In the genomic region with DNA sequence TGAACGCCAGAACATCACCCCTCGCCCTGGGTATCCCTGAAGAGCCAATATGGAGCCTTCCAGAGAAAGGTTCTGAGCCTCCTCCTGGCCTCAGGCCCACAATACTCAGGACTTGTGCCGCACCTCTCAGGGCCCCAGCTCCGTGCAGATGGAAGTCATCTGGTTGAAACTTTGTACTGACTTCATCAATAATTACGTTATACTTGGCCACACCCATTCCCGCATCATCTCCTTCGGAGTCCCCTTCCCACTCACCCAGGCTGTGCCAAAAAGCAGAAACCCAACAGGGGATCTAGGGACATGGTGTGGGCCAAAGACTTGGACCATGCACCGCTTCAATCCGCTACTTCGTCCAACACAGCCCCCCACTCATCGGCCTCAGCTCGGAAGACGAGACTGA, we compare ENCODE assay signal across 14 mouse cellular contexts. TPM values are rescaled to one million over a fixed set of nuclear protein-coding genes. Genes with fewer than 3 reads are reported as not detected.
DNase-seq lines count a peak whose midpoint lies in the region; ATAC-seq and TF ChIP-seq lines count a peak whose summit lies in the region.
"Had no signal": no experiment of that assay in that cellular context is flagged by ENCODE, and none has a peak within 500 bp of the region (broad histone marks: within the 10 kb centered on the region; RNA-seq: fewer than 3 reads in every experiment).

No protein-coding gene starts in this region.

- peak; percentile 44 for DNase-seq in gastrocnemius, adult 2 months
- DNase-seq in gastrocnemius, postnatal 36 days, result no peak
- DNase-seq in urinary bladder, postnatal 14 days (ENCODE audit: low spot score), result peak; percentile 33
- no peak for DNase-seq in urinary bladder, adult 18-20 months (ENCODE audit: low spot score in 2 of 2)
- DNase-seq in thymus, adult 2 months, result no peak
- DNase-seq in adrenal gland, postnatal 4 days (ENCODE audit: low spot score in 2 of 2), result no peak
- DNase-seq: cerebellum, postnatal 10 days had no signal

- no peak overlapping the region for H3K4me2 ChIP-seq in limb, embryonic 12.5 days
- H3K4me2 ChIP-seq: heart, embryonic 12.5 days; liver, embryonic 12.5 days; midbrain, embryonic 11.5 days had no signal

- no peak overlapping the region for H3K9ac ChIP-seq in limb, embryonic 12.5 days (replicated peaks)
- H3K9ac ChIP-seq: liver, embryonic 12.5 days had no signal

- H3K27me3 ChIP-seq in limb, embryonic 12.5 days, result no peaks in the 10 kb centered on the region
- H3K27me3 ChIP-seq in thymus, adult 2 months (ENCODE audit: control insufficient read depth, insufficient read depth, low read length), result no peaks in the 10 kb centered on the region
- H3K27me3 ChIP-seq: heart, embryonic 12.5 days had no signal

- H3K4me1 ChIP-seq in limb, embryonic 12.5 days (replicated peaks), result peaks cover 44% of the 10 kb centered on the region
- peaks cover 15% of the 10 kb centered on the region for H3K4me1 ChIP-seq in thymus, adult 2 months (replicated peaks; ENCODE audit: control insufficient read depth, insufficient read depth, low read length)

- intact Hi-C loops in gastrocnemius, adult 2 months (cut with DNase I), result no loop called here
- intact Hi-C loops in gastrocnemius, postnatal 36 days (cut with DNase I), result no loop called here

- H3K36me3 ChIP-seq in limb, embryonic 12.5 days, result no peaks in the 10 kb centered on the region
- no peaks in the 10 kb centered on the region for H3K36me3 ChIP-seq in thymus, adult 2 months (ENCODE audit: control insufficient read depth, insufficient read depth, low read length)
- H3K36me3 ChIP-seq: heart, embryonic 12.5 days; liver, embryonic 12.5 days had no signal

- H3K4me3 ChIP-seq in gastrocnemius, adult 2 months, result no peak overlapping the region
- H3K4me3 ChIP-seq in limb, embryonic 12.5 days (replicated peaks), result no peak overlapping the region
- no peak overlapping the region for H3K4me3 ChIP-seq in thymus, adult 2 months (ENCODE audit: control insufficient read depth, insufficient read depth, low read length)
- H3K4me3 ChIP-seq: erythroblast, embryonic 14.5 days; heart, embryonic 12.5 days; liver, embryonic 12.5 days had no signal

- TF ChIP-seq CTCF in gastrocnemius, adult 2 months (IDR thresholded peaks at IDR 0.05), result no peak
- TF ChIP-seq CTCF in thymus, adult 2 months (IDR thresholded peaks at IDR 0.05; ENCODE audit: borderline replicate concordance, control insufficient read depth, extremely low read depth, insufficient read depth, low read length, poor library complexity), result no peak

- TF ChIP-seq POLR2A in thymus, adult 2 months (IDR thresholded peaks at IDR 0.05; ENCODE audit: control insufficient read depth, extremely low read depth, insufficient read depth, low read length, poor library complexity), result no peak

- peaks cover 7% of the 10 kb centered on the region; the same call in 1 of the 2 replicates for H3K9me3 ChIP-seq in limb, embryonic 12.5 days

- H3K27ac ChIP-seq in gastrocnemius, adult 2 months, result peak overlapping the region; percentile 63
- H3K27ac ChIP-seq in limb, embryonic 12.5 days, result peak overlapping the region; percentile 94
- H3K27ac ChIP-seq in thymus, adult 2 months (ENCODE audit: control insufficient read depth, insufficient read depth, low read length), result no peak overlapping the region
- H3K27ac ChIP-seq: liver, embryonic 12.5 days had no signal

- WGBS in limb, embryonic 12.5 days, result 89% methylated on average over 13 of the region's 13 CpGs
- 97% methylated on average over 13 of the region's 13 CpGs for WGBS in thymus, adult 2 months

- no peak for ATAC-seq in limb, embryonic 12.5 days (ENCODE audit: insufficient number of reproducible peaks, insufficient read depth, low FRiP score, low TSS enrichment, low read depth)
- no peak for ATAC-seq in CD4-positive, CD25-positive, alpha-beta regulatory T cell, adult 4 months
- ATAC-seq: activated CD4-positive, CD25-positive, alpha-beta regulatory T cell, adult 4 months; liver, embryonic 12.5 days had no signal

RNA-seq across cellular contexts. Expression of gene Atp23, which starts 33.4 kb away (rescaled TPM):
- total RNA-seq in gastrocnemius, adult 2 months (2021), result 1 to 10 TPM; 1.6 to 2.2 TPM
- 1 to 10 TPM; 1.3 to 1.7 TPM for total RNA-seq in gastrocnemius, postnatal 36 days (2021)
- polyA plus RNA-seq in limb, embryonic 12.5 days (2016; fragmentation: Nextera tagmentation; extraction: Ambion mirVana), result 22.9 TPM in 2 replicates
- 9.6 and 12.1 TPM in 2 replicates for polyA plus RNA-seq in thymus, adult 2 months (2012; rRNA removed)
- polyA plus RNA-seq in CD4-positive, CD25-positive, alpha-beta regulatory T cell, adult 4 months (2017; shearing (Covaris generic)), result 1 to 10 TPM; 2.7 to 6.1 TPM
- total RNA-seq in adrenal gland, postnatal 4 days (2021), result 10 to 100 TPM; 11.1 to 11.6 TPM

RNA-seq across cellular contexts. Expression of gene Ctdsp2, which starts 44.0 kb away (rescaled TPM):
- total RNA-seq in gastrocnemius, adult 2 months (2021), result 10 to 100 TPM; 94.0 to 99.2 TPM
- 100 to 1,000 TPM in 1 of 2 experiments, 10 to 100 TPM in 1; 83.2 to 103 TPM for total RNA-seq in gastrocnemius, postnatal 36 days (2021)
- 74.6 and 89.2 TPM in 2 replicates for polyA plus RNA-seq in limb, embryonic 12.5 days (2016; fragmentation: Nextera tagmentation; extraction: Ambion mirVana)
- 179 and 182 TPM in 2 replicates for polyA plus RNA-seq in thymus, adult 2 months (2012; rRNA removed)
- polyA plus RNA-seq in CD4-positive, CD25-positive, alpha-beta regulatory T cell, adult 4 months (2017; shearing (Covaris generic)), result 10 to 100 TPM; 35.4 to 37.8 TPM
- 100 to 1,000 TPM; 244 to 246 TPM for total RNA-seq in adrenal gland, postnatal 4 days (2021)

Comparison
In these comparisons a context has a peak if more than half of its experiments do, and no peak if none do; other contexts are left out.
1. DNase-seq: peak in gastrocnemius, adult 2 months (single experiment) and urinary bladder, postnatal 14 days (single experiment); none in gastrocnemius, postnatal 36 days (0 of 2), urinary bladder, adult 18-20 months (0 of 2), thymus, adult 2 months (single experiment) and adrenal gland, postnatal 4 days (0 of 2).